In the genomic region with DNA sequence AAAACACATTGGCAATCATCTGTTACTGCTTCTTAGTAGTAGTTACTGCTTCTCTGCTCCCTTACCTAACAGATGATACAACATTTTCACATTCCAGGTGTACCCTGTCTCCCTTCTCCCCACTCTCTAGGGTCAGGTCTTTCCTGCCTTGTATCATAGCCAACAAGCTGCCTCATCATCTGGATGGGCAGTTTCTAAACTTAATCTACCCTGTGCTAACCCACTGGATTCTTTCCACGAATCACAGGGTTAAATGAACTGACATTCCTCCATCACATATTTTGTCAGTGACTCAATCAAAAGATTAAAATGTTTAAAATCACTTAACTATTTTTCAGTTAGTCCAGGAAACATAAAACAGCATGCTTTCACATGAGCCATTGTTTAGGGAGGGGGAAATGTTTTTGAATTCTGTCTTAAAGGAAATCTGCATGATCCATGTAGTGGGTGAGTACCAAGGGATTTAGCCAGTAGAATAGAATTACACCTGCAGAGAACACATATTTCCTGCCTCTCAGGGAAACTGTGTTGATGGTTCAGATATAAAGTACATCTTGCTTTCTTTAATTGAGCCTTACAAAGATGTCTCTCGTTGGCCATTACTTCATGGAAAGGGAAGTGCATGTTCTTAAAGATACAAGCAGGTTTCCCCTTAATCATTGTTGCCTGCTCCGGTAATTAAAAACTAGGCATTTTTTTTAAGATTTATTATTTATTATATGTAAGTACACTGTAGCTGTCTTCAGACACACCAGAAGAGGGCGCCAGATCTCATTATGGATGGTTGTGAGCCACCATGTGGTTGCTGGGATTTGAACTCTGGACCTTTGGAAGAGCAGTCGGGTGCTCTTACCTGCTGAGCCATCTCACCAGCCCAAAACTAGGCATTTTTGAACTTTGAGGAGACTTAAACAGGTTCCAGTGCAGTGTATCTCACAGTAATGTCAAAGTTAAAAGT, we compare ENCODE assay signal across 25 mouse cellular contexts. TPM values are rescaled to one million over a fixed set of nuclear protein-coding genes. Genes with fewer than 3 reads are reported as not detected.
DNase-seq lines count a peak whose midpoint lies in the region; ATAC-seq and TF ChIP-seq lines count a peak whose summit lies in the region.
"Had no signal": no experiment of that assay in that cellular context is flagged by ENCODE, and none has a peak within 500 bp of the region (broad histone marks: within the 10 kb centered on the region; RNA-seq: fewer than 3 reads in every experiment).

No protein-coding gene starts in this region.

- no peaks in the 10 kb centered on the region for H3K9me3 ChIP-seq in heart, embryonic 12.5 days (replicated peaks)
- H3K9me3 ChIP-seq: forebrain, embryonic 15.5 days; G1E; limb, embryonic 12.5 days; megakaryocyte, embryonic 14.5 days; midbrain, embryonic 13.5 days had no signal

- TF ChIP-seq POLR2A in heart, adult 2 months (IDR thresholded peaks at IDR 0.05; ENCODE audit: insufficient read depth, low read depth, low read length), result no peak

- peak; percentile 56 for TF ChIP-seq CTCF in heart, adult 2 months (IDR thresholded peaks at IDR 0.05)
- peak; percentile 33 for TF ChIP-seq CTCF in layer of hippocampus, adult 2 months (conservative IDR thresholded peaks at IDR 0.05)
- peak; percentile 50 for TF ChIP-seq CTCF in Patski (IDR thresholded peaks at IDR 0.05)

- H3K27me3 ChIP-seq in heart, adult 2 months (ENCODE audit: control insufficient read depth, insufficient read depth, low read length), result no peaks in the 10 kb centered on the region
- no peaks in the 10 kb centered on the region for H3K27me3 ChIP-seq in heart, embryonic 12.5 days (replicated peaks)
- H3K27me3 ChIP-seq in Patski, result no peaks in the 10 kb centered on the region
- H3K27me3 ChIP-seq: forebrain, embryonic 15.5 days; midbrain, embryonic 13.5 days had no signal

- peaks cover 43% of the 10 kb centered on the region for H3K36me3 ChIP-seq in heart, adult 2 months (ENCODE audit: control insufficient read depth, insufficient read depth, low read length)
- H3K36me3 ChIP-seq in heart, embryonic 12.5 days, result no peaks in the 10 kb centered on the region
- H3K36me3 ChIP-seq: forebrain, embryonic 15.5 days; G1E; limb, embryonic 12.5 days; midbrain, embryonic 13.5 days had no signal

- POLR2A ChIA-PET in Patski (lab: Charles Lee), result interaction anchor here (0.7 kb wide), 1 partner anchor 138 kb away, joined by 3 read pairs; no protein-coding TSS in a partner anchor

- peak overlapping the region; percentile 36 for H3K4me3 ChIP-seq in heart, adult 2 months
- H3K4me3 ChIP-seq in heart, embryonic 12.5 days, result no peak overlapping the region
- no peak overlapping the region for H3K4me3 ChIP-seq in layer of hippocampus, adult 2 months
- H3K4me3 ChIP-seq: forebrain, embryonic 15.5 days; limb, embryonic 12.5 days; megakaryocyte, embryonic 14.5 days; midbrain, embryonic 13.5 days had no signal

- H3K9ac ChIP-seq in heart, adult 2 months (ENCODE audit: low read depth, low read length), result peak overlapping the region; percentile 38; the same call in 1 of the 2 replicates
- no peak overlapping the region for H3K9ac ChIP-seq in heart, embryonic 12.5 days
- H3K9ac ChIP-seq: forebrain, embryonic 15.5 days; limb, embryonic 12.5 days; liver, postnatal 0 days; midbrain, embryonic 13.5 days had no signal

- peak overlapping the region; percentile 81 for H3K27ac ChIP-seq in heart, adult 2 months
- H3K27ac ChIP-seq in heart, embryonic 12.5 days (ENCODE audit: poor library complexity, severe bottlenecking), result no peak overlapping the region
- H3K27ac ChIP-seq in layer of hippocampus, adult 2 months, result no peak overlapping the region
- H3K27ac ChIP-seq: forebrain, embryonic 15.5 days; limb, embryonic 12.5 days; midbrain, embryonic 13.5 days had no signal

- intact Hi-C loops in heart, adult 2 months (cut with DNase I), result loop anchor here (2.0 kb wide), 1 partner anchor 118 kb away; no protein-coding TSS in a partner anchor

- CTCF ChIA-PET in Patski (lab: Charles Lee), result interaction anchor here (0.7 kb wide), 2 partner anchors 9 to 274 kb away, joined by 3 read pairs; partner anchors contain the start of gene Cav1

- TF ChIP-seq EP300 in heart, adult 2 months (IDR thresholded peaks at IDR 0.05; ENCODE audit: insufficient read depth, low read depth, low read length), result no peak

- H3K79me2 ChIP-seq in heart, adult 2 months (replicated peaks; ENCODE audit: control insufficient read depth, insufficient read depth, low read length), result no peaks in the 10 kb centered on the region

- in situ Hi-C loops in Patski (cut with MboI; ENCODE audit: low pct_unique_long_range_greater_than_20kb), result loop anchor here (5.0 kb wide), 1 partner anchor 37 kb away; no protein-coding TSS in a partner anchor

- no peak overlapping the region for H3K4me2 ChIP-seq in heart, embryonic 12.5 days
- H3K4me2 ChIP-seq: forebrain, embryonic 15.5 days; limb, embryonic 12.5 days; liver, embryonic 11.5 days; midbrain, embryonic 13.5 days had no signal

- ATAC-seq in heart, embryonic 12.5 days (ENCODE audit: insufficient number of reproducible peaks, low FRiP score), result no peak
- ATAC-seq in Patski, result peak; percentile 57
- ATAC-seq: forebrain, embryonic 15.5 days; intestine, postnatal 0 days; liver, postnatal 0 days; midbrain, embryonic 13.5 days had no signal

- 48% methylated on average over 5 of the region's 5 CpGs for WGBS in heart, adult 2 months
- 78% methylated on average over 5 of the region's 5 CpGs for WGBS in heart, embryonic 12.5 days

- H3K4me1 ChIP-seq in heart, adult 2 months (ENCODE audit: control insufficient read depth, insufficient read depth, low read length), result peaks cover 15% of the 10 kb centered on the region
- H3K4me1 ChIP-seq in heart, embryonic 12.5 days (replicated peaks), result peaks cover 22% of the 10 kb centered on the region
- H3K4me1 ChIP-seq: megakaryocyte, embryonic 14.5 days had no signal

- DNase-seq in heart, adult 2 months, result no peak
- no peak for DNase-seq in layer of hippocampus, adult 2 months (ENCODE audit: low spot score in 2 of 2)
- DNase-seq in layer of hippocampus, adult 11-12 months (ENCODE audit: low spot score), result no peak
- DNase-seq in Patski (ENCODE audit: low read depth, low spot score), result no peak
- DNase-seq in thymus, postnatal 14 days, result no peak
- no peak for DNase-seq in natural killer cell, adult 2 months (ENCODE audit: low spot score in 2 of 2)
- DNase-seq: cerebellum, adult 2 months; cerebellum, postnatal 36 days; embryo, embryonic 11 days; gastrocnemius, postnatal 10 days; kidney, postnatal 25 days; liver, postnatal 0 days; lung, postnatal 14 days; retina, postnatal 1 day; right cerebral cortex, postnatal 25 days; thymus, adult 18-20 months had no signal

RNA-seq across cellular contexts. Expression of gene Cav1, which starts 8.8 kb away (rescaled TPM):
- total RNA-seq in heart, adult 2 months (2021), result 100 to 1,000 TPM; 207 to 212 TPM
- 483 and 602 TPM in 2 replicates for polyA plus RNA-seq in heart, adult 2 months (2012; rRNA removed)
- 67.2 and 75.0 TPM in 2 replicates for polyA plus RNA-seq in heart, embryonic 12.5 days (2016; fragmentation: Nextera tagmentation; extraction: Ambion mirVana)
- total RNA-seq in layer of hippocampus, adult 2 months (2021), result 10 to 100 TPM; 17.0 to 30.6 TPM
- polyA plus RNA-seq in Patski (2021), result 175 TPM
- total RNA-seq: G1E; monocyte, adult 5-6 weeks had no signal
- polyA plus RNA-seq: G1E had no signal

RNA-seq across cellular contexts. Expression of gene Cav2, which starts 34.0 kb away (rescaled TPM):
- total RNA-seq in heart, adult 2 months (2021), result 10 to 100 TPM; 40.7 to 44.8 TPM
- 54.2 and 69.5 TPM in 2 replicates for polyA plus RNA-seq in heart, adult 2 months (2012; rRNA removed)
- 19.1 and 22.5 TPM in 2 replicates for polyA plus RNA-seq in heart, embryonic 12.5 days (2016; fragmentation: Nextera tagmentation; extraction: Ambion mirVana)
- 10 to 100 TPM; 21.8 to 22.1 TPM for total RNA-seq in layer of hippocampus, adult 2 months (2021)
- polyA plus RNA-seq in Patski (2021), result 66.6 TPM
- polyA plus RNA-seq: G1E had no signal
